Mouse (Mus musculus) liver, adult 2 months (tissue): ENCODE measurements around the gene BC048562.

Source experiments
- CTCF ChIP-seq: fragments of 200-500 bp; IDR thresholded peaks from 2 replicates; pipeline ENCODE4 v1.5.1; 2011; ENCODE audit warnings: low read depth, low read length, control low read depth
- POLR2A ChIP-seq: fragments of 200-500 bp; IDR thresholded peaks from 2 replicates; pipeline ENCODE4 v1.6.1; 2011; ENCODE audit warnings: low read length, control low read depth; ENCODE audit not compliant: insufficient read depth; ENCODE audit errors: extremely low read depth

DNA sequence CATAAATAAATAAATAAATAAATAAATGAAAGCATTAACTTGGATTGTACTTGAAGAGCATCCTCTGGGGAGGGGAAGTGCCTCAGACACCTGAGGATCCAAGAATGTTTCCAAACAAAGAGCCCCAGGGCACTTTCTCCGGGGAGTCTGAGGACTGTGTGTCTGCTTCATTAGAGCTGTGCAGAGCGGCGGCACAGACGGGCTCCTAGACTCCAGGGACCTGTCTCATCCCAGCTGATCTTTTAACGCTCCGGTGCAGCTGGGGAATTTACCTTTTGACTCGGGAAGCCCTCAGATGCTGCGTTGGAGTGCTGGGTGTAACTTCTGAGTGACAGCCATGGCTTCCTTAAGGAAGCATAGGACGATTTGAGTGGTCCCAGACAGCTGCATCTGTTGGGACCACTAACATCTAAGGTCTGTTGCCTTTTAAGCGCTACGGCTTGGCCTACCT, 24.9 kb downstream of the BC048562 start, which contains the start of gene Klhdc8b:
- TF ChIP-seq POLR2A (no peak), CTCF (no peak)
